Mouse (Mus musculus) embryonic facial prominence, embryonic 14.5 days (tissue): ENCODE measurements around the gene Draxin. TPM values are rescaled to one million over a fixed set of nuclear protein-coding genes. Genes with fewer than 3 reads are reported as not detected.
"Not testable (repeated sequence)": the region's sequence is repeated elsewhere in the genome, so short reads cannot be mapped to it uniquely, and the experiment has no call there.

Experiments used
- ATAC-seq: fragments of 200-750 bp; cut with Nextera tagmentation; 2 replicates; pipeline ENCODE4 v1.8.0; 2017; ENCODE audit warnings: low read depth, moderate number of reproducible peaks, moderate TSS enrichment
- DNase-seq: peaks from one replicate; pipeline ENCODE4 v3.0.0-alpha.2; 2015; ENCODE audit warnings: low spot score
- H3K27ac ChIP-seq: fragments of 300-500 bp; sonication (generic); replicated peaks from 2 replicates; pipeline ENCODE4 v1.5.1; 2014; ENCODE audit warnings: low read depth, mild to moderate bottlenecking, low read length, moderate library complexity
- H3K27me3 ChIP-seq: fragments of 300-500 bp; sonication (generic); replicated peaks from 2 replicates; pipeline ENCODE4 v1.6.1; 2014; ENCODE audit warnings: low read length; ENCODE audit not compliant: control insufficient read depth, insufficient read depth
- H3K36me3 ChIP-seq: fragments of 300-500 bp; sonication (generic); 2 replicates; pipeline ENCODE4 v1.6.1; 2014; ENCODE audit warnings: low read length, mixed read lengths; ENCODE audit not compliant: control insufficient read depth, insufficient read depth
- H3K4me1 ChIP-seq: fragments of 300-500 bp; sonication (generic); 2 replicates; pipeline ENCODE4 v1.6.1; 2014; ENCODE audit warnings: antibody characterized with exemption, low read length; ENCODE audit not compliant: control insufficient read depth, insufficient read depth
- H3K4me2 ChIP-seq: fragments of 300-500 bp; sonication (generic); 2 replicates; pipeline ENCODE4 v1.6.1; 2014; ENCODE audit warnings: low read depth, mild to moderate bottlenecking, low read length, moderate library complexity, mixed read lengths
- H3K4me3 ChIP-seq: fragments of 300-500 bp; sonication (generic); 2 replicates; pipeline ENCODE4 v1.5.1; 2014; ENCODE audit warnings: low read depth, mild to moderate bottlenecking, low read length
- H3K9ac ChIP-seq: fragments of 300-500 bp; sonication (generic); 2 replicates; pipeline ENCODE4 v1.6.1; 2014; ENCODE audit warnings: low read depth, mild to moderate bottlenecking, low read length, moderate library complexity, mixed read lengths
- H3K9me3 ChIP-seq: fragments of 300-500 bp; sonication (generic); 2 replicates; pipeline ENCODE4 v1.6.1; 2016; ENCODE audit warnings: low read length; ENCODE audit not compliant: control insufficient read depth
- WGBS: fragments of 180-500 bp; shearing (Covaris S2); extraction: QIAGEN DNeasy Blood & Tissue Kit; methylation state at CpG from one replicate; pipeline ENCODE4 v1.1.7; 2014; 5-methylcytosine and 5-hydroxymethylcytosine counted together
- polyA plus RNA-seq: library from polyadenylated mRNA; unstranded; fragments of >200 nt; fragmentation: Nextera tagmentation; extraction: Ambion mirVana; gene quantifications from 2 replicates; pipeline ENCODE4 v1.2.1, GENCODE M21; 2014

Gene Draxin
- polyA plus RNA-seq, 1 experiment from 2014 or later, result 0.56 TPM

GRCm38 (mm10) chr4:148128672-148129071 is 1.8 kb downstream of the Draxin start:
- Histone ChIP-seq H3K4me2 (no peak overlapping the region), H3K27ac (no peak overlapping the region), H3K9me3 (no peaks in the 10 kb centered on the region), H3K4me1 (peaks cover 6% of the 10 kb centered on the region; the same call in 1 of the 2 replicates), H3K9ac (no peak overlapping the region), H3K27me3 (peaks cover 18% of the 10 kb centered on the region), H3K36me3 (no peaks in the 10 kb centered on the region), H3K4me3 (no peak overlapping the region)
- ATAC-seq (no peak), DNase-seq (no peak)
- 55% methylated on average over 2 of the region's 2 CpGs for WGBS

DNA sequence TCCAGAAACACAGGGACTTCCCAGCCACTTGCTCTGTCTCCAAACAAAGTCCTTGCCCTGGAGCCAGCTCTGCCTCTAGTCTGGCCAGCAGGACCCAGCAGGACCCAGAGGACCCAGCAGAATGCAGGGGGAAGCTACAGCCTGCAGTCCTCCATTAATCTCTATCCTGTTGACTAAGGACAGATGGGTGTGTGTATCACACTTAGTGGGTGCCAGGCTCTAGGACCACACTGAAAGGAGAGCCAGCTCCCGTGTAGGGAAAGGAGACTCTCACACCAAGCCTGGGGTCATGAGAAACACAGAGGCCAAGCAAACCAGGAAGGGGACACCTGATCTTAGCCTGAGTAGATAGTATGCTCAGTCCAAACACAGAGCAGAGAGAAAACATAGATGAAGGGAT is 2.3 kb downstream of the Draxin start:
- 38% methylated on average over 1 of the region's 1 CpGs for WGBS
- Histone ChIP-seq H3K27me3 (peaks cover 18% of the 10 kb centered on the region), H3K9ac (no peak overlapping the region), H3K4me2 (no peak overlapping the region), H3K27ac (no peak overlapping the region), H3K36me3 (no peaks in the 10 kb centered on the region), H3K4me1 (peaks cover 6% of the 10 kb centered on the region; the same call in 1 of the 2 replicates), H3K4me3 (no peak overlapping the region), H3K9me3 (no peaks in the 10 kb centered on the region)
- ATAC-seq, result no peak
- DNase-seq, result no peak

DNA sequence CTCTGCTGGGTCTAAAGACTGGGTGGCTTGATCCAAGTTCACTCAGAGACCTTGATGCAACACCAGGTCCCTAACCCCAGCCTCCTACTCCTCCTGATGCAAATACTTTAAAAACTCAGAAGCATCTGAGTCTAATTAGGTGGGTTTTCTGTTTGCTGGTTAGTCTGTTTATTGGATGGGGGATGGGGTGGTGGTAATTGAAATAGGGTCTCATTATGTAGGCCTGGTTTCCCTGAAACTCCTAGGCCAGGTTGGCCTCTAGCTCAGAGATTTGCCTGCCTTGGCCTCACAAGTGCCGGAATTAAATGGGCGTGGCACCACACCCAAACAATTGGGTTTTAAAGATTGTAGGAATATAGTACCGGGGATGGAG is 7.8 kb downstream of the Draxin start:
- ATAC-seq, result no peak
- Histone ChIP-seq H3K36me3 (no peaks in the 10 kb centered on the region), H3K4me3 (no peak overlapping the region), H3K4me1 (no peaks in the 10 kb centered on the region), H3K9me3 (no peaks in the 10 kb centered on the region), H3K9ac (no peak overlapping the region), H3K27ac (peak overlapping the region; percentile 13), H3K4me2 (no peak overlapping the region), H3K27me3 (no peaks in the 10 kb centered on the region)
- whole genome bisulfite sequencing, result 68% methylated on average over 3 of the region's 3 CpGs
- DNase-seq, result no peak

DNA sequence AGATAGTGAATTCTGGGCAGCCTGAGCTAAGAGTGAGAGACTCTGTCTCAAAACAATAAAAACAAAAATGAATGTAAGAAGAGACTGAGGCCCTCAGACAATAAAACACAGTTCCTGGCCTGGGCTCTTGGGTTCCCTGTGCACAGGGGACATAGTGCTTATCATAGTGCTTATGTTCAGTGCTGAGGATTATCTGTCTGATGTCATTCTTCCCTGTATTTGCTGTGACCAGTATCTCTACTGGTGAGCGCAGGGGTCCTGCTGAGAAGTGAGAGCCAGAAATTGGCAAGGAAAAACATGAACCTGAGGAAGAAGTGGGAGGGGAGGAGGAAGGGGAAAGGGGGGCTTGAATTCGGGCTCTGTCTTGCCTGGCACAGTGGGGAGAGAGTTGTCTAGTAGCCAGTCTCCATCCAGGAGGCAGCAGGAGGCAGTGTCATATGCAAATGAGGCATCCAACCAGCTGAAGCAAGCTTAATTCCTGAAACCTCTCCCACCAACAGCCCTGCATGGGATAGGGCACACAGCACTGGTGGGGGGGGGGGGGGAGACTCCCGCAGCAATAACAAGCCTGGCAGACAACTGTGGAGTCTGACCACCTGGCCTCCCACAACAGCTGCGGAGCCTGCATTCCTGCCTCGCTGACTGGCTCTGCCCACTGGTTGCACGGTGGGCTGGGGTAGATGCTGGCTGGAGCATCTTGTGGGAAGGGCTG is 8.4 kb downstream of the Draxin start:
- Histone ChIP-seq H3K27ac (peak overlapping the region; percentile 13), H3K4me2 (no peak overlapping the region), H3K9me3 (no peaks in the 10 kb centered on the region), H3K36me3 (no peaks in the 10 kb centered on the region), H3K9ac (no peak overlapping the region), H3K27me3 (no peaks in the 10 kb centered on the region), H3K4me1 (no peaks in the 10 kb centered on the region), H3K4me3 (no peak overlapping the region)
- peak; percentile 91 for ATAC-seq
- peak; percentile 75 for DNase-seq
- 31% methylated on average over 2 of the region's 6 CpGs for WGBS

GRCm38 (mm10) chr4:148121362-148121761 is 9.1 kb downstream of the Draxin start:
- ATAC-seq (no peak; the same call in 1 of the 2 replicates), DNase-seq (no peak)
- 72% methylated on average over 4 of the region's 4 CpGs for WGBS
- H3K9ac ChIP-seq, result no peak overlapping the region
- H3K36me3 ChIP-seq, result no peaks in the 10 kb centered on the region
- no peak overlapping the region for H3K4me3 ChIP-seq
- H3K4me2 ChIP-seq, result no peak overlapping the region
- H3K4me1 ChIP-seq, result no peaks in the 10 kb centered on the region
- no peaks in the 10 kb centered on the region for H3K27me3 ChIP-seq
- no peak overlapping the region for H3K27ac ChIP-seq
- no peaks in the 10 kb centered on the region for H3K9me3 ChIP-seq

DNA sequence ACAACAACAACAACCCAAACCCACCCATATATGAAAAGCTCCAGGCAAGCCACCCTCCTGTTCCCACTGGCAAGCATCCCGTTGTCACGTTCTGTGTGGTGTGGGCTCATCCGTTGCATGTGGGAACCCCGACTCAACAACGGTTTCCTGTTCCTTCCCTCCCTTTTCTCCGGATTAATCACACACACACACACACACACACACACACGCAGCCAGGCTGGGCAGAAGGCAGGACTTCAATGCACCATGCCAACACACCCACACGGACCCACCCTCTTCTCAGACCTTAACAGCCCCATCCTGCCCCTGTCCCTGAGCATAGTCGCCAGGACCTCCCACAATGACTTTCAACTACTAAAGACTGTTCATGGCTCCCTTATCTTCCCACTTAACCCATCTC is 9.9 kb downstream of the Draxin start:
- Histone ChIP-seq H3K9ac (no peak overlapping the region), H3K27ac (no peak overlapping the region), H3K4me1 (no peaks in the 10 kb centered on the region), H3K9me3 (no peaks in the 10 kb centered on the region), H3K27me3 (no peaks in the 10 kb centered on the region), H3K4me2 (no peak overlapping the region), H3K36me3 (no peaks in the 10 kb centered on the region), H3K4me3 (no peak overlapping the region)
- WGBS, result 79% methylated on average over 9 of the region's 9 CpGs
- ATAC-seq, result no peak
- no peak for DNase-seq

- H3K9me3 ChIP-seq, H3K4me3 ChIP-seq, H3K4me2 ChIP-seq, DNase-seq, ATAC-seq, H3K27ac ChIP-seq, H3K27me3 ChIP-seq, H3K9ac ChIP-seq, H3K4me1 ChIP-seq, H3K36me3 ChIP-seq: not testable (repeated sequence)
- WGBS, result 89% methylated on average over 9 of the region's 9 CpGs
Observed at GRCm38 (mm10) chr4:148119578-148119977, 10.9 kb downstream of the Draxin start.

GRCm38 (mm10) chr4:148117392-148117791 is 13.1 kb downstream of the Draxin start:
- Histone ChIP-seq H3K27ac (no peak overlapping the region), H3K4me1 (no peaks in the 10 kb centered on the region), H3K36me3 (no peaks in the 10 kb centered on the region), H3K27me3 (no peaks in the 10 kb centered on the region), H3K4me2 (no peak overlapping the region), H3K9me3 (no peaks in the 10 kb centered on the region), H3K4me3 (no peak overlapping the region), H3K9ac (no peak overlapping the region)
- WGBS, result 73% methylated on average over 4 of the region's 4 CpGs
- DNase-seq (no peak), ATAC-seq (no peak)

- H3K9me3 ChIP-seq, result no peaks in the 10 kb centered on the region
- DNase-seq (no peak), ATAC-seq (no peak)
- no peak overlapping the region for H3K27ac ChIP-seq
- no peaks in the 10 kb centered on the region for H3K36me3 ChIP-seq
- H3K4me3 ChIP-seq, result no peak overlapping the region
- no peaks in the 10 kb centered on the region for H3K27me3 ChIP-seq
- H3K4me2 ChIP-seq, result no peak overlapping the region
- WGBS, result 73% methylated on average over 4 of the region's 4 CpGs
- H3K4me1 ChIP-seq, result no peaks in the 10 kb centered on the region
- H3K9ac ChIP-seq, result no peak overlapping the region
Observed at GRCm38 (mm10) chr4:148116657-148117056, 13.8 kb downstream of the Draxin start.
